ENCODE assay signal across 10 mouse cellular contexts in genomic region chr9:63149372-63149766, GRCm38 (mm10). TPM values are rescaled to one million over a fixed set of nuclear protein-coding genes. Genes with fewer than 3 reads are reported as not detected.
DNase-seq lines count a peak whose midpoint lies in the region; ATAC-seq and TF ChIP-seq lines count a peak whose summit lies in the region.
"Had no signal": no experiment of that assay in that cellular context is flagged by ENCODE, and none has a peak within 500 bp of the region (broad histone marks: within the 10 kb centered on the region; RNA-seq: fewer than 3 reads in every experiment).

No protein-coding gene starts in this region.

- WGBS in lung, embryonic 14.5 days, result 2% methylated on average over 18 of the region's 20 CpGs
- under 1% methylated on average over 20 of the region's 20 CpGs for WGBS in forebrain, embryonic 13.5 days
- WGBS in limb, embryonic 15.5 days, result 1% methylated on average over 20 of the region's 20 CpGs
- 1% methylated on average over 20 of the region's 20 CpGs for WGBS in stomach, embryonic 14.5 days

- no peak overlapping the region for H3K9ac ChIP-seq in lung, embryonic 14.5 days
- H3K9ac ChIP-seq in forebrain, embryonic 13.5 days, result no peak overlapping the region
- no peak overlapping the region for H3K9ac ChIP-seq in limb, embryonic 15.5 days
- no peak overlapping the region for H3K9ac ChIP-seq in stomach, embryonic 14.5 days (replicated peaks; ENCODE audit: low read depth, low read length)

- H3K27me3 ChIP-seq in lung, embryonic 14.5 days (ENCODE audit: insufficient read depth, low read length), result peaks cover 94% of the 10 kb centered on the region
- H3K27me3 ChIP-seq in forebrain, embryonic 13.5 days, result peaks cover 100% of the 10 kb centered on the region
- H3K27me3 ChIP-seq in limb, embryonic 15.5 days, result peaks cover 97% of the 10 kb centered on the region
- H3K27me3 ChIP-seq in stomach, embryonic 14.5 days (ENCODE audit: control insufficient read depth, insufficient read depth, low read length), result peaks cover 88% of the 10 kb centered on the region

- no peak for DNase-seq in lung, embryonic 14.5 days
- no peak for DNase-seq in lung, postnatal 25 days (ENCODE audit: low spot score)
- DNase-seq in adrenal gland, adult 18-20 months (ENCODE audit: low spot score in 2 of 2), result no peak
- DNase-seq in ovary, postnatal 14 days (ENCODE audit: low spot score), result no peak
- DNase-seq in urinary bladder, postnatal 4 days (ENCODE audit: low spot score in 2 of 2), result no peak
- DNase-seq: heart, adult 2 months had no signal

- no peaks in the 10 kb centered on the region for H3K4me1 ChIP-seq in lung, embryonic 14.5 days (ENCODE audit: insufficient read depth)
- H3K4me1 ChIP-seq in forebrain, embryonic 13.5 days, result peaks cover 48% of the 10 kb centered on the region
- peaks cover 55% of the 10 kb centered on the region for H3K4me1 ChIP-seq in limb, embryonic 15.5 days
- peaks cover 24% of the 10 kb centered on the region; the same call in 1 of the 2 replicates for H3K4me1 ChIP-seq in stomach, embryonic 14.5 days (ENCODE audit: control insufficient read depth, insufficient read depth, low read length)

- no peak for TF ChIP-seq CTCF in lung, embryonic 14.5 days (IDR thresholded peaks at IDR 0.05; ENCODE audit: low read depth)

- peak overlapping the region; percentile 45 for H3K4me3 ChIP-seq in lung, embryonic 14.5 days (ENCODE audit: low read depth, low read length)
- H3K4me3 ChIP-seq in forebrain, embryonic 13.5 days, result peak overlapping the region; percentile 42
- peak overlapping the region; percentile 45 for H3K4me3 ChIP-seq in limb, embryonic 15.5 days
- peak overlapping the region; percentile 35 for H3K4me3 ChIP-seq in stomach, embryonic 14.5 days (ENCODE audit: low read depth, low read length)

- no peaks in the 10 kb centered on the region for H3K36me3 ChIP-seq in lung, embryonic 14.5 days (ENCODE audit: insufficient read depth)
- no peaks in the 10 kb centered on the region for H3K36me3 ChIP-seq in forebrain, embryonic 13.5 days (ENCODE audit: poor library complexity, severe bottlenecking)
- no peaks in the 10 kb centered on the region for H3K36me3 ChIP-seq in limb, embryonic 15.5 days
- no peaks in the 10 kb centered on the region for H3K36me3 ChIP-seq in stomach, embryonic 14.5 days (ENCODE audit: control insufficient read depth, insufficient read depth, low read length)

- peaks cover 4% of the 10 kb centered on the region; the same call in 1 of the 2 replicates for H3K9me3 ChIP-seq in lung, embryonic 14.5 days (ENCODE audit: low read depth, low read length)
- H3K9me3 ChIP-seq in forebrain, embryonic 13.5 days (replicated peaks), result peaks cover 6% of the 10 kb centered on the region; the same call in 1 of the 2 replicates
- H3K9me3 ChIP-seq in limb, embryonic 15.5 days, result no peaks in the 10 kb centered on the region
- H3K9me3 ChIP-seq in stomach, embryonic 14.5 days (ENCODE audit: control insufficient read depth, low read depth, low read length), result no peaks in the 10 kb centered on the region

- no peak overlapping the region for H3K27ac ChIP-seq in lung, embryonic 14.5 days (ENCODE audit: low read depth)
- no peak overlapping the region for H3K27ac ChIP-seq in forebrain, embryonic 13.5 days
- H3K27ac ChIP-seq in limb, embryonic 15.5 days, result no peak overlapping the region
- H3K27ac ChIP-seq in stomach, embryonic 14.5 days (ENCODE audit: low read length), result no peak overlapping the region
- H3K27ac ChIP-seq: heart, adult 2 months had no signal

- H3K4me2 ChIP-seq in lung, embryonic 14.5 days, result peak overlapping the region; percentile 75
- H3K4me2 ChIP-seq in forebrain, embryonic 13.5 days, result peak overlapping the region; percentile 71
- peak overlapping the region; percentile 89 for H3K4me2 ChIP-seq in limb, embryonic 15.5 days
- peak overlapping the region; percentile 77 for H3K4me2 ChIP-seq in stomach, embryonic 14.5 days (replicated peaks; ENCODE audit: low read depth, low read length)

- no peak for ATAC-seq in lung, embryonic 14.5 days (ENCODE audit: insufficient read depth)
- no peak for ATAC-seq in forebrain, embryonic 13.5 days
- ATAC-seq in limb, embryonic 15.5 days (ENCODE audit: insufficient number of reproducible peaks, low FRiP score, low TSS enrichment, low read depth), result no peak
- ATAC-seq in stomach, embryonic 14.5 days (ENCODE audit: insufficient number of reproducible peaks, insufficient read depth, low FRiP score, low read depth), result no peak
- ATAC-seq: Patski had no signal

RNA-seq across cellular contexts. Expression of gene Skor1, which starts 0.6 kb away (rescaled TPM):
- not detected in 2 replicates for polyA plus RNA-seq in lung, embryonic 14.5 days (2014; fragmentation: Nextera tagmentation; extraction: Ambion mirVana)
- polyA plus RNA-seq in forebrain, embryonic 13.5 days (2015; fragmentation: Nextera tagmentation; extraction: Ambion mirVana), result 0.28 and 0.55 TPM in 2 replicates
- 0.04 TPM in 1 of 2 replicates, not detected in the other for polyA plus RNA-seq in limb, embryonic 15.5 days (2015; fragmentation: Nextera tagmentation; extraction: Ambion mirVana)
- polyA plus RNA-seq in stomach, embryonic 14.5 days (2014; fragmentation: Nextera tagmentation; extraction: Ambion mirVana), result not detected in 2 replicates
- under 1 TPM; 0.06 to 0.10 TPM for total RNA-seq in adrenal gland, adult 18-20 months (2021)
